Mouse (Mus musculus) neural tube, embryonic 14.5 days (tissue): Measurements from ENCODE around the gene Olfr1418. TPM values are rescaled to one million over a fixed set of nuclear protein-coding genes. Genes with fewer than 3 reads are reported as not detected.
A peak's percentile ranks its signal among the peaks of the same experiment; 100 is the strongest.

ENCODE experiments used
- ATAC-seq: fragments of 200-750 bp; cut with Nextera tagmentation; 2 replicates; pipeline ENCODE4 v1.8.0; 2017; ENCODE audit warnings: low read depth, mild to moderate bottlenecking, moderate TSS enrichment, moderate library complexity
- H3K27ac ChIP-seq: fragments of 300-500 bp; sonication (generic); 2 replicates; pipeline ENCODE4 v1.5.1; 2014; ENCODE audit warnings: low read depth, mild to moderate bottlenecking, control low read depth, low read length, moderate library complexity, mixed read lengths
- H3K27me3 ChIP-seq: fragments of 300-500 bp; sonication (generic); 2 replicates; pipeline ENCODE4 v1.6.1; 2014; ENCODE audit warnings: low read length; ENCODE audit not compliant: control insufficient read depth, insufficient read depth
- H3K36me3 ChIP-seq: fragments of 300-500 bp; sonication (generic); 2 replicates; pipeline ENCODE4 v1.6.1; 2014; ENCODE audit warnings: low read length, mixed read lengths; ENCODE audit not compliant: control insufficient read depth, insufficient read depth
- H3K4me1 ChIP-seq: fragments of 300-500 bp; sonication (generic); 2 replicates; pipeline ENCODE4 v1.6.1; 2014; ENCODE audit warnings: low read length; ENCODE audit not compliant: control insufficient read depth, insufficient read depth
- H3K4me2 ChIP-seq: fragments of 300-500 bp; sonication (generic); 2 replicates; pipeline ENCODE4 v1.6.1; 2014; ENCODE audit warnings: mild to moderate bottlenecking, low read depth, low read length, control low read depth
- H3K4me3 ChIP-seq: fragments of 300-500 bp; sonication (generic); 2 replicates; pipeline ENCODE4 v1.5.1; 2014; ENCODE audit warnings: low read depth, low read length, control low read depth, mixed read lengths
- H3K9ac ChIP-seq: fragments of 300-500 bp; sonication (generic); replicated peaks from 2 replicates; pipeline ENCODE4 v1.6.1; 2014; ENCODE audit warnings: low read depth, mild to moderate bottlenecking, control low read depth, low read length, mixed read lengths
- H3K9me3 ChIP-seq: fragments of 300-500 bp; sonication (generic); 2 replicates; pipeline ENCODE4 v1.6.1; 2016; ENCODE audit warnings: low read length; ENCODE audit not compliant: control insufficient read depth
- WGBS: fragments of 180-500 bp; shearing (Covaris S2); extraction: QIAGEN DNeasy Blood & Tissue Kit; methylation state at CpG from one replicate; pipeline ENCODE4 v1.1.7; 2014; 5-methylcytosine and 5-hydroxymethylcytosine counted together
- polyA plus RNA-seq: library from polyadenylated mRNA; unstranded; fragments of >200 nt; fragmentation: Nextera tagmentation; extraction: Ambion mirVana; gene quantifications from 2 replicates; pipeline ENCODE4 v1.2.1, GENCODE M21; 2014

The Olfr1418 gene
- polyA plus RNA-seq, 1 experiment from 2014 or later = not detected

DNA sequence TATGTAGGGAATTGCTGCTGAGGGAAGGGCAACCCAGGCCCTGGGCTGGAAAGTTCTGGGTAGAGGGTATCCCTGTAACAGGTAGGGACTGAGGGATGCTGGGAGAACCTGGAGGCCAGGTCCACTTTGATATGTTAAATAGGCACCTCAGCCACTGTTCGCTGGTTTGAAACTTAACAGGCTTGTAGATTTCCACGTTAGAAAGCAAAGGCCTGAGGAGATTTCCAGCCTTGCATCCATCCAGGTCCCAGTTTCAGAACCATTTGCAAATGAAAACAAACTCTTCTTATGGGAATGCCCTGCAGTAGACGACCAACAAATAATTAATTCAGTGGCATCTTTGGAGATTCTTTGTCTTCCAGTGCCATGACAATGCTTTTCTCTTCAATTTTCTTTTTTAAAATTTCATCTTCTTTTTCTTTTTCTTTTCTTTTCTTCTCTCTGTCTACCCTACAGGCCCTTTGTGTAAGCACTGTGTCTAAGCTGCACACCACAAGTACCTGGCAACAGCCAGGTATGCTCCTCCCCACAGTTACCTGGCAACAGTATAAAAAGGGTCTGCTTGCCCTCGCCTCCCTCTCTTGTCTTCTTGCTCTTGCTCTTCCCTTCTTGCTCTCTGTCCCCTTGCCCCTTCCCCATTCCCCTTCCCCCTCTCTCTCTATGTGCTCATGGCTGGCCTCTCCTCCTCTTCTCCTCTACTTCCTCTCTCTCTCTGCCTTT, 37.4 kb downstream of the Olfr1418 start:
- Histone ChIP-seq H3K27me3 (peaks cover 5% of the 10 kb centered on the region; the same call in 1 of the 2 replicates), H3K9me3 (no peaks in the 10 kb centered on the region), H3K27ac (no peak overlapping the region), H3K4me1 (peaks cover 7% of the 10 kb centered on the region; the same call in 1 of the 2 replicates), H3K36me3 (no peaks in the 10 kb centered on the region), H3K9ac (no peak overlapping the region), H3K4me2 (no peak overlapping the region), H3K4me3 (no peak overlapping the region)
- ATAC-seq = no peak
- WGBS = 27% methylated on average over 4 of the region's 4 CpGs

- H3K9ac ChIP-seq = no peak overlapping the region
- H3K36me3 ChIP-seq = no peaks in the 10 kb centered on the region
- peak overlapping the region; percentile 62; the same call in 1 of the 2 replicates for H3K4me3 ChIP-seq
- peaks cover 18% of the 10 kb centered on the region for H3K27me3 ChIP-seq
- no peaks in the 10 kb centered on the region for H3K9me3 ChIP-seq
- ATAC-seq = no peak
- H3K27ac ChIP-seq = no peak overlapping the region
- peaks cover 7% of the 10 kb centered on the region; the same call in 1 of the 2 replicates for H3K4me1 ChIP-seq
- WGBS = 34% methylated on average over 6 of the region's 6 CpGs
- peak overlapping the region; percentile 89 for H3K4me2 ChIP-seq
Observed at GRCm38 (mm10) chr19:11820211-11820610, 40.7 kb downstream of the Olfr1418 start.

- 2% methylated on average over 15 of the region's 15 CpGs for WGBS
- H3K4me3 ChIP-seq = peak overlapping the region; percentile 62
- ATAC-seq = peak; percentile 77
- H3K27ac ChIP-seq = no peak overlapping the region
- H3K27me3 ChIP-seq = peaks cover 18% of the 10 kb centered on the region
- no peaks in the 10 kb centered on the region for H3K9me3 ChIP-seq
- H3K4me1 ChIP-seq = peaks cover 7% of the 10 kb centered on the region; the same call in 1 of the 2 replicates
- peak overlapping the region; percentile 89 for H3K4me2 ChIP-seq
- no peak overlapping the region for H3K9ac ChIP-seq
- no peaks in the 10 kb centered on the region for H3K36me3 ChIP-seq
Observed at GRCm38 (mm10) chr19:11819800-11820199, 41.1 kb downstream of the Olfr1418 start.

DNA sequence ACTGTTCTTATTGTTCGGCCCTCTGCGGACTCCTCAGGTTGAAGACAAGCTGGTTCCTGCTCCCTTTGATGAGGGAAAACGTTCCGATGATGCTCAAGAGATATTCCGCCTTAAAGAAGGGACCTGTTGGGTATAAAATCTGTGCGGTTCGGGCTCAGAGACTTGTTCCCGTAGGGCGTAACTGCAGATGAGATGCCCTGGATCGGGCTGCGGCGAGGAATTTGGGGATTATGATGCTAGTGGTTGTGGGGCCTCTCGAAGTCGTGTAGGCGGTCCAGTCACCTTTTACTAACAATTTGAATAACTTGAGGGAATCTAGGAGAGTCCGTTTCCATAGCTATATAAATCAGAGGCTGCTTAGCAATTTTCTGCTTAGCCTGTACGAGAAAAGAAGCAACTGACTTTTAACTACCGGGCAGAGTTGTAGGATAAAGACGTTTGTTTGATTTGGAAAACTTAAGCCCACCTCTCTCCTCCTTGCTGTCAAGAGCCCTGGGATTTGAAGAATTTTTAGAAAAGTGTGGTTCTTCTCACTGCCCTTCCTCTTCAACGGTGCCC, 41.6 kb downstream of the Olfr1418 start, which contains the start of gene Stx3:
Gene Stx3 (minus strand): TSS at position 261 of the 558 bp plus-strand sequence.
- no peak within 1 kb of the TSS for H3K27ac ChIP-seq
- H3K4me3 ChIP-seq = peak within 1 kb of the TSS; percentile 62
- H3K4me1 ChIP-seq = peaks cover 7% of the 10 kb centered on the region; the same call in 1 of the 2 replicates
- H3K9ac ChIP-seq = peak within 1 kb of the TSS; percentile 70
- H3K9me3 ChIP-seq = no peaks in the 10 kb centered on the region
- no peaks in the 10 kb centered on the region for H3K36me3 ChIP-seq
- no peak; the same call in 1 of the 2 replicates for ATAC-seq
- peak within 1 kb of the TSS; percentile 89 for H3K4me2 ChIP-seq
- peaks cover 18% of the 10 kb centered on the region for H3K27me3 ChIP-seq
- WGBS = under 1% methylated on average over 20 of the region's 20 CpGs

- Histone ChIP-seq H3K9me3 (no peaks in the 10 kb centered on the region), H3K27ac (no peak overlapping the region), H3K9ac (peak overlapping the region; percentile 70), H3K36me3 (no peaks in the 10 kb centered on the region), H3K4me3 (peak overlapping the region; percentile 62), H3K27me3 (peaks cover 18% of the 10 kb centered on the region), H3K4me2 (peak overlapping the region; percentile 89), H3K4me1 (peaks cover 7% of the 10 kb centered on the region; the same call in 1 of the 2 replicates)
- peak; percentile 83 for ATAC-seq
- under 1% methylated on average over 67 of the region's 83 CpGs for WGBS
Observed at GRCm38 (mm10) chr19:11818199-11819142, 42.4 kb downstream of the Olfr1418 start.

- no peak overlapping the region for H3K27ac ChIP-seq
- H3K27me3 ChIP-seq = peaks cover 18% of the 10 kb centered on the region
Observed at GRCm38 (mm10) chr19:11817586-11817985, 43.3 kb downstream of the Olfr1418 start.

DNA sequence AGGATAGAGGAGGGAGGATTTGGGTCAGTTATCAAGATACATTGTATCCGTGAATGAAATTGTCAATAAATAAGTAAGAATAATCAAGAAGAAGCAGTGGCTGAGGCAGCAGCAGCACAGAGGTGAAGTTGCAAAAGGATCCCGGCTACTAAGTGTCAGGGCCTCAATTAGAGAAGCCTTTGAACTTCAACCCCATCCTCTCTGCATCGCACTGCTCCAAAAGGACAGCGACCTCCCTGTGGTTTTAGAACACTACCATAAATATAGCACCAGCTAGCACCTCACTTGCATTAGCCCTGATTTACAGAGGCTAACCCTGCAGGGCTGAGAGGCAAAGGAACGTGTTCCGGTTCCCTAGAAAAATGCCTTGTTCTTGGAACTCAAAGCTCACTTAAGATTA, 44.2 kb downstream of the Olfr1418 start:
- H3K4me1 ChIP-seq = peaks cover 7% of the 10 kb centered on the region; the same call in 1 of the 2 replicates
- H3K9ac ChIP-seq = no peak overlapping the region
- no peaks in the 10 kb centered on the region for H3K9me3 ChIP-seq
- no peak overlapping the region for H3K27ac ChIP-seq
- ATAC-seq = no peak
- no peaks in the 10 kb centered on the region for H3K36me3 ChIP-seq
- WGBS = 25% methylated on average over 6 of the region's 6 CpGs
- H3K27me3 ChIP-seq = peaks cover 18% of the 10 kb centered on the region
- no peak overlapping the region for H3K4me2 ChIP-seq
- H3K4me3 ChIP-seq = no peak overlapping the region

More at GRCm38 (mm10) chr19:11817586-11817985, 43.3 kb downstream of the Olfr1418 start:
- Histone ChIP-seq H3K9ac (no peak overlapping the region), H3K9me3 (no peaks in the 10 kb centered on the region), H3K4me3 (peak overlapping the region; percentile 62; the same call in 1 of the 2 replicates), H3K4me1 (peaks cover 7% of the 10 kb centered on the region; the same call in 1 of the 2 replicates), H3K4me2 (peak overlapping the region; percentile 89; the same call in 1 of the 2 replicates), H3K36me3 (no peaks in the 10 kb centered on the region)
- WGBS = 10% methylated on average over 5 of the region's 5 CpGs
- ATAC-seq = no peak

DNA sequence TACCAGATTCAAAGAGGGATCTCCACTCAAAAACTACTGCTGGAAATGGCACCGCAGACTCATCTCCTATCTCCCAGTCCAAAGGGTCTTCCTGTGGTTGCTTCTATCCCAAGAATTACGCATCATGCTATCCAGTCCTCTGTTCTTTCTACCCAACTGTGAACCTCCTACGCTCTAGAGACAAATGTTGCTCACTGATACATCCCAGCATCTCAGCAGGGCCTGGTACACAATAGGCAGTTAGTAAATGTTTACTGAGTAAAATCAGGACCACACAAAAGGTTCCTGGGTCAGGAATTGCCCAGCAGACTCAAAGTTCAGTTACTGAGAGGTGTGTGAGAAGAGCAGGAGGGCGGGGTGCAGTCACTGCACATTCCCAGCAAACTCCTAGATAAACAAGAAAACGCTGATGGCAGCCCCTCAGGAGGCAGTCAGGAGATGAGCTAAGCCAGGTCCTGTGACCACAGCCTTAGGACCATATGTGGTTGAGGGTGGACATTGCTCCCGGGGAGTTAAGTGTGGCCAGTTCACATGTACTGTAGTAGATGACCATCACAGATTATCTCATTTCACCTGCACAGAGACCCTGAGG, 46.0 kb downstream of the Olfr1418 start:
- no peak overlapping the region for H3K9ac ChIP-seq
- no peak overlapping the region for H3K27ac ChIP-seq
- H3K4me3 ChIP-seq = no peak overlapping the region
- no peak overlapping the region for H3K4me2 ChIP-seq
- no peaks in the 10 kb centered on the region for H3K36me3 ChIP-seq
- no peak for ATAC-seq
- 77% methylated on average over 6 of the region's 6 CpGs for WGBS
- H3K27me3 ChIP-seq = peaks cover 16% of the 10 kb centered on the region
- H3K4me1 ChIP-seq = peaks cover 5% of the 10 kb centered on the region; the same call in 1 of the 2 replicates
- no peaks in the 10 kb centered on the region for H3K9me3 ChIP-seq
